Mouse (Mus musculus): ENCODE results near the gene Zdhhc16. TPM values are rescaled to one million over a fixed set of nuclear protein-coding genes. Genes with fewer than 3 reads are reported as not detected.

Zdhhc16 gene
- polyA plus RNA-seq, 1 experiment = not detected

DNA sequence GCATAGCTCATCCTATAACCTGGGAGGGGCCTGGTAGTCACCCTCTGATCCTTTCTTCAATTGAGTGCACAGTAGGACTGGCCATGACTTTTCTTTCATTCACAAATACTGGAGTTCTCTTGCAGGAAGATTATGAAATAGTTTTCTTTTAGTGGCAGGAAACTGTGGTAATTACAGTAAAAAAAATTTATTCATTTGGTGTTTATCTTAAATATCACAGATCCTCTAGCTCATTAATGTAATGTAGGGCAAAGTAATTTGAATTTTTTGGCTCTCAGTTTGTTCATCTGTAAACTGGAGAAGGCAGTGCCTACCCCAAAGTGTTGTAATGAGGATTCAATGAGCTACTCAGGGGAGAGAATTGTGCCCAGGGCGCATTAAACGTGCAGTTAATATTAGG lies 59.7 kb downstream of the Zdhhc16 start:
- WGBS = 46% methylated on average over 2 of the region's 2 CpGs
- Histone ChIP-seq H3K4me3 (ENCODE audit: insufficient read depth, low read depth, low read length) (no peak overlapping the region), H3K27ac (ENCODE audit: insufficient read depth, low read depth, low read length) (no peak overlapping the region), H3K4me1 (ENCODE audit: control insufficient read depth, insufficient read depth, low read length) (peaks cover 30% of the 10 kb centered on the region)
- TF ChIP-seq CTCF (IDR thresholded peaks at IDR 0.05; ENCODE audit: insufficient read depth, low read depth, low read length) (no peak), POLR2A (IDR thresholded peaks at IDR 0.05; ENCODE audit: insufficient read depth, low read depth, low read length) (no peak)

- H3K4me1 ChIP-seq (ENCODE audit: control insufficient read depth, insufficient read depth, low read length) = peaks cover 30% of the 10 kb centered on the region
- 29% methylated on average over 6 of the region's 6 CpGs for WGBS
- H3K27ac ChIP-seq (ENCODE audit: insufficient read depth, low read depth, low read length) = no peak overlapping the region
- TF ChIP-seq POLR2A (IDR thresholded peaks at IDR 0.05; ENCODE audit: insufficient read depth, low read depth, low read length) (no peak), CTCF (IDR thresholded peaks at IDR 0.05; ENCODE audit: insufficient read depth, low read depth, low read length) (no peak)
- H3K4me3 ChIP-seq (ENCODE audit: insufficient read depth, low read depth, low read length) = no peak overlapping the region
Observed at GRCm38 (mm10) chr19:41993484-41993883, 60.2 kb downstream of the Zdhhc16 start.

Other genes starting within 250 kb of the Zdhhc16 start
- not detected in 2 replicates for gene Slit1, start 189.8 kb upstream of the Zdhhc16 start, polyA plus RNA-seq (2012; ENCODE audit: insufficient read depth, insufficient read length, low replicate concordance, missing spikeins)
- gene Arhgap19, start 131.4 kb upstream of the Zdhhc16 start, polyA plus RNA-seq (2012; ENCODE audit: insufficient read depth, insufficient read length, low replicate concordance, missing spikeins) = not detected in 2 replicates
- not detected in 2 replicates for gene Frat1, start 103.5 kb upstream of the Zdhhc16 start, polyA plus RNA-seq (2012; ENCODE audit: insufficient read depth, insufficient read length, low replicate concordance, missing spikeins)
- not detected in 2 replicates for gene Frat2, start 85.3 kb upstream of the Zdhhc16 start, polyA plus RNA-seq (2012; ENCODE audit: insufficient read depth, insufficient read length, low replicate concordance, missing spikeins)
- not detected in 2 replicates for gene Rrp12, start 37.3 kb upstream of the Zdhhc16 start, polyA plus RNA-seq (2012; ENCODE audit: insufficient read depth, insufficient read length, low replicate concordance, missing spikeins)
- 261 and 289 TPM in 2 replicates for gene Pgam1, start 21.6 kb upstream of the Zdhhc16 start, polyA plus RNA-seq (2012; ENCODE audit: insufficient read depth, insufficient read length, low replicate concordance, missing spikeins)
- gene Exosc1, start 57 bp upstream of the Zdhhc16 start, polyA plus RNA-seq (2012; ENCODE audit: insufficient read depth, insufficient read length, low replicate concordance, missing spikeins) = not detected in 2 replicates
- not detected in 2 replicates for gene Mms19, start 47.7 kb downstream of the Zdhhc16 start, polyA plus RNA-seq (2012; ENCODE audit: insufficient read depth, insufficient read length, low replicate concordance, missing spikeins)
- gene Ubtd1, start 48.3 kb downstream of the Zdhhc16 start, polyA plus RNA-seq (2012; ENCODE audit: insufficient read depth, insufficient read length, low replicate concordance, missing spikeins) = not detected in 2 replicates
- gene Ankrd2, start 102.5 kb downstream of the Zdhhc16 start, polyA plus RNA-seq (2012; ENCODE audit: insufficient read depth, insufficient read length, low replicate concordance, missing spikeins) = not detected in 2 replicates
- gene Hoga1, start 112.1 kb downstream of the Zdhhc16 start, polyA plus RNA-seq (2012; ENCODE audit: insufficient read depth, insufficient read length, low replicate concordance, missing spikeins) = not detected in 2 replicates
- not detected in 2 replicates for gene 4933411K16Rik, start 118.8 kb downstream of the Zdhhc16 start, polyA plus RNA-seq (2012; ENCODE audit: insufficient read depth, insufficient read length, low replicate concordance, missing spikeins)
- not detected in 2 replicates for gene Morn4, start 152.9 kb downstream of the Zdhhc16 start, polyA plus RNA-seq (2012; ENCODE audit: insufficient read depth, insufficient read length, low replicate concordance, missing spikeins)
- not detected in 2 replicates for gene Pi4k2a, start 157.0 kb downstream of the Zdhhc16 start, polyA plus RNA-seq (2012; ENCODE audit: insufficient read depth, insufficient read length, low replicate concordance, missing spikeins)
- not detected in 2 replicates for gene Avpi1, start 195.6 kb downstream of the Zdhhc16 start, polyA plus RNA-seq (2012; ENCODE audit: insufficient read depth, insufficient read length, low replicate concordance, missing spikeins)
- not detected in 2 replicates for gene Marveld1, start 213.9 kb downstream of the Zdhhc16 start, polyA plus RNA-seq (2012; ENCODE audit: insufficient read depth, insufficient read length, low replicate concordance, missing spikeins)
- gene Zfyve27, start 230.5 kb downstream of the Zdhhc16 start, polyA plus RNA-seq (2012; ENCODE audit: insufficient read depth, insufficient read length, low replicate concordance, missing spikeins) = not detected in 2 replicates